Mouse (Mus musculus): ENCODE results near the gene Ptger3. TPM values are rescaled to one million over a fixed set of nuclear protein-coding genes. Genes with fewer than 3 reads are reported as not detected.

Gene Ptger3
- total RNA-seq, 2 experiments from 2014 or later: 3.2 to 6.3 TPM

- no peak for ATAC-seq (replicated peaks; ENCODE audit: poor library complexity, severe bottlenecking)
Observed at GRCm38 (mm10) chr3:157581755-157582154, 15.1 kb downstream of the Ptger3 start.

- ATAC-seq (replicated peaks; ENCODE audit: poor library complexity, severe bottlenecking): no peak
Observed at GRCm38 (mm10) chr3:157582626-157583405, 16.1 kb downstream of the Ptger3 start.

GRCm38 (mm10) chr3:157597837-157598379 is 31.2 kb downstream of the Ptger3 start:
- no peak for ATAC-seq (replicated peaks; ENCODE audit: poor library complexity, severe bottlenecking)

GRCm38 (mm10) chr3:157604684-157605410 is 38.2 kb downstream of the Ptger3 start:
- no peak for ATAC-seq (replicated peaks; ENCODE audit: poor library complexity, severe bottlenecking)

- ATAC-seq (replicated peaks; ENCODE audit: poor library complexity, severe bottlenecking): no peak
Observed at GRCm38 (mm10) chr3:157605411-157605740, 38.7 kb downstream of the Ptger3 start.

- peak; percentile 58 for ATAC-seq (replicated peaks; ENCODE audit: poor library complexity, severe bottlenecking)
Observed at GRCm38 (mm10) chr3:157613542-157613941, 46.9 kb downstream of the Ptger3 start.

GRCm38 (mm10) chr3:157616949-157617348 is 50.3 kb downstream of the Ptger3 start:
- peak; percentile 92 for ATAC-seq (replicated peaks; ENCODE audit: poor library complexity, severe bottlenecking)

- ATAC-seq (replicated peaks; ENCODE audit: poor library complexity, severe bottlenecking): peak; percentile 72
Observed at GRCm38 (mm10) chr3:157627407-157627806, 60.7 kb downstream of the Ptger3 start.

GRCm38 (mm10) chr3:157630671-157631070 is 64.0 kb downstream of the Ptger3 start:
- ATAC-seq (replicated peaks; ENCODE audit: poor library complexity, severe bottlenecking): no peak

- no peak for ATAC-seq (replicated peaks; ENCODE audit: poor library complexity, severe bottlenecking)
Observed at GRCm38 (mm10) chr3:157631383-157631782, 64.7 kb downstream of the Ptger3 start.

GRCm38 (mm10) chr3:157634431-157634830 is 67.7 kb downstream of the Ptger3 start:
- peak; percentile 64 for ATAC-seq (replicated peaks; ENCODE audit: poor library complexity, severe bottlenecking)

- ATAC-seq (replicated peaks; ENCODE audit: poor library complexity, severe bottlenecking): peak; percentile 76
Observed at GRCm38 (mm10) chr3:157635713-157636112, 69.0 kb downstream of the Ptger3 start.

GRCm38 (mm10) chr3:157636887-157637286 is 70.2 kb downstream of the Ptger3 start:
- no peak for ATAC-seq (replicated peaks; ENCODE audit: poor library complexity, severe bottlenecking)

- ATAC-seq (replicated peaks; ENCODE audit: poor library complexity, severe bottlenecking): no peak
Observed at GRCm38 (mm10) chr3:157637341-157637740, 70.6 kb downstream of the Ptger3 start.

- no peak for ATAC-seq (replicated peaks; ENCODE audit: poor library complexity, severe bottlenecking)
Observed at GRCm38 (mm10) chr3:157641634-157642033, 74.9 kb downstream of the Ptger3 start.

- ATAC-seq (replicated peaks; ENCODE audit: poor library complexity, severe bottlenecking): no peak
Observed at GRCm38 (mm10) chr3:157661622-157662021, 94.9 kb downstream of the Ptger3 start.

GRCm38 (mm10) chr3:157664486-157665041 is 97.9 kb downstream of the Ptger3 start:
- no peak for ATAC-seq (replicated peaks; ENCODE audit: poor library complexity, severe bottlenecking)

GRCm38 (mm10) chr3:157665471-157665870 is 98.8 kb downstream of the Ptger3 start:
- no peak for ATAC-seq (replicated peaks; ENCODE audit: poor library complexity, severe bottlenecking)

- no peak for ATAC-seq (replicated peaks; ENCODE audit: poor library complexity, severe bottlenecking)
Observed at GRCm38 (mm10) chr3:157666142-157666541, 99.5 kb downstream of the Ptger3 start.

GRCm38 (mm10) chr3:157686105-157686504 is 119.4 kb downstream of the Ptger3 start:
- 0 out of 2 replicates have a peak, but pooled peaks have one; percentile 33 for ATAC-seq (replicated peaks; ENCODE audit: poor library complexity, severe bottlenecking)
